Mouse (Mus musculus): ENCODE measurements around the gene Cks2.

DNA sequence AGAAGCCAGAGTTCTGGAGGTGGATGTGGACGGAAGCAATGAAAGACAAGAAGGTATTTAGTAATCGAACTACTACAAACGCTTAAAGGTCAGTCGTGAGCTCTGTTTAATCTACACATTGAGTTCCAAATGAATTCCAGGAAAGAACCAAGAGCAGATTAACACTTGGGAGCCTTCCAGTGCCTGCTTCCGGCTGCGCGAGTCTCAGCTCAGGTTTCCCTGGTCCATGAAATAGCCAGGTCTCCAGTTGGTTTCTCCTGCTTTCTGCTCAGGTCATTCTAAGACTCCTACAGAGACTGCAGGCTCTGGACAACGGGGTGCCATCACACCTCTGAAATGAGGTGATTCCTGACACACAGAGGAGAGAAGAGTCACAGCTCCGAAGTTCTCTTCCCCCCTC lies 34.0 kb upstream of the Cks2 start:
- TF ChIP-seq CTCF (IDR thresholded peaks at IDR 0.05; ENCODE audit: control insufficient read depth, insufficient read depth, low read length) (no peak), POLR2A (IDR thresholded peaks at IDR 0.05; ENCODE audit: borderline replicate concordance, control insufficient read depth, low read depth, low read length) (no peak)

Measured in bone marrow, adult 2 months (tissue).